Mouse (Mus musculus) MEL (cell line): ENCODE results near the gene Dgkz.

Source experiments
- CTCF ChIP-seq, 3 experiments: IDR thresholded peaks in 2 of 3; conservative IDR thresholded peaks in 1 of 3; 2 replicates each; pipeline ENCODE4 v1.5.1; 2011 to 2012; ENCODE audit warnings: low read length in 3 of 3, low read depth in 2 of 3, mild to moderate bottlenecking in 2 of 3, improper control_type of control experiment in 1 of 3, inconsistent platforms in 1 of 3, mixed read lengths in 1 of 3, moderate library complexity in 1 of 3; ENCODE audit not compliant: control insufficient read depth in 1 of 3, insufficient read depth in 1 of 3, poor library complexity in 1 of 3, severe bottlenecking in 1 of 3
- EP300 ChIP-seq, 2 experiments: IDR thresholded peaks; 2 replicates each; pipeline ENCODE4 v1.6.1; 2011; ENCODE audit warnings: improper control_type of control experiment in 2 of 2, low read length in 2 of 2, low read depth in 1 of 2, mild to moderate bottlenecking in 1 of 2
- JUND ChIP-seq: IDR thresholded peaks from 2 replicates; pipeline ENCODE4 v1.6.1; 2011; ENCODE audit warnings: low read depth, mild to moderate bottlenecking, improper control_type of control experiment, low read length
- MAFK ChIP-seq: IDR thresholded peaks from 2 replicates; pipeline ENCODE4 v1.6.1; 2011; ENCODE audit warnings: low read depth, mild to moderate bottlenecking, low read length, improper control_type of control experiment, borderline replicate concordance
- MAZ ChIP-seq: IDR thresholded peaks from 2 replicates; pipeline ENCODE4 v1.6.1; 2012; ENCODE audit warnings: low read depth, mild to moderate bottlenecking, inconsistent platforms, low read length, improper control_type of control experiment
- POLR2A ChIP-seq, 2 experiments: IDR thresholded peaks; 2 replicates each; pipeline ENCODE4 v1.6.1; 2011 to 2012; ENCODE audit warnings: low read length in 2 of 2, mild to moderate bottlenecking in 2 of 2, control low read depth in 1 of 2, improper control_type of control experiment in 1 of 2, low read depth in 1 of 2, moderate library complexity in 1 of 2; ENCODE audit not compliant: control insufficient read depth in 1 of 2, insufficient read depth in 1 of 2, poor library complexity in 1 of 2
- TBP ChIP-seq: IDR thresholded peaks from 2 replicates; pipeline ENCODE4 v1.8.0; 2011; ENCODE audit warnings: low read depth, low read length, improper control_type of control experiment

DNA sequence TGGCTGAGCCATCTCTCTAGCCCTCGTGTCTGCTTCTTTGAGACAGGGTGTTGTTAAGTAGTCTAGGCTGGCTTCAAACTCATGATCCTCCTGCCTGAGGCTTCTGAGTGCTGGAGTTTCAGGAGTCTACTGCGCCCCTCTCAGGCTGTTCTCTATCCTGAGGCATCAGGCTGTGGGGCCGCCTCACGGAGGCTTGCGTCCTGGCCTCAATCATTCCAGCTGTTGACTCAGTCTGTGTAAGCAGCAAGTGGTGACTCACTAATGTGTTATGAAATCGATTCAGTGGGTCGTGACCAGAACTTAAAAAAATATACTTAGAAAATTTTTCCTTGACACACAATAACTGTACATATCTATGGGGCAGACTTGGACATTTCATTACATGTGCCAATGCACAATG, 29.0 kb upstream of the Dgkz start:
- no peak for TF ChIP-seq JUND
- TF ChIP-seq MAFK: no peak
- TF ChIP-seq EP300 (IDR thresholded peaks at IDR 0.05; ENCODE audit: low read depth in 1 of 2, low read length in 2 of 2): no peak
- no peak for TF ChIP-seq MAZ
- TF ChIP-seq CTCF (IDR thresholded peaks at IDR 0.05 in 2 of 3, conservative IDR thresholded peaks at IDR 0.05 in 1 of 3; ENCODE audit: control insufficient read depth in 1 of 3, insufficient read depth in 1 of 3, low read depth in 2 of 3, low read length in 3 of 3, poor library complexity in 1 of 3, severe bottlenecking in 1 of 3): no peak
- TF ChIP-seq TBP: no peak
- no peak for TF ChIP-seq POLR2A (IDR thresholded peaks at IDR 0.05; ENCODE audit: control insufficient read depth in 1 of 2, insufficient read depth in 1 of 2, low read depth in 1 of 2, low read length in 2 of 2, poor library complexity in 1 of 2)
